Mouse (Mus musculus) ES-E14 (cell line): ENCODE results near the gene Apol6.

Source experiments
- MAFK ChIP-seq: IDR thresholded peaks from 2 replicates; pipeline ENCODE4 v1.6.1; 2014; ENCODE audit warnings: mild to moderate bottlenecking, low read depth, low read length, inconsistent platforms; ENCODE audit not compliant: insufficient read depth
- ZC3H11A ChIP-seq: IDR thresholded peaks from 2 replicates; pipeline ENCODE4 v1.6.1; 2012; ENCODE audit warnings: low read depth, mild to moderate bottlenecking, inconsistent platforms, low read length, borderline replicate concordance
- ZNF384 ChIP-seq: IDR thresholded peaks from 2 replicates; pipeline ENCODE4 v1.6.1; 2012; ENCODE audit warnings: low read depth, low read length, inconsistent platforms

DNA sequence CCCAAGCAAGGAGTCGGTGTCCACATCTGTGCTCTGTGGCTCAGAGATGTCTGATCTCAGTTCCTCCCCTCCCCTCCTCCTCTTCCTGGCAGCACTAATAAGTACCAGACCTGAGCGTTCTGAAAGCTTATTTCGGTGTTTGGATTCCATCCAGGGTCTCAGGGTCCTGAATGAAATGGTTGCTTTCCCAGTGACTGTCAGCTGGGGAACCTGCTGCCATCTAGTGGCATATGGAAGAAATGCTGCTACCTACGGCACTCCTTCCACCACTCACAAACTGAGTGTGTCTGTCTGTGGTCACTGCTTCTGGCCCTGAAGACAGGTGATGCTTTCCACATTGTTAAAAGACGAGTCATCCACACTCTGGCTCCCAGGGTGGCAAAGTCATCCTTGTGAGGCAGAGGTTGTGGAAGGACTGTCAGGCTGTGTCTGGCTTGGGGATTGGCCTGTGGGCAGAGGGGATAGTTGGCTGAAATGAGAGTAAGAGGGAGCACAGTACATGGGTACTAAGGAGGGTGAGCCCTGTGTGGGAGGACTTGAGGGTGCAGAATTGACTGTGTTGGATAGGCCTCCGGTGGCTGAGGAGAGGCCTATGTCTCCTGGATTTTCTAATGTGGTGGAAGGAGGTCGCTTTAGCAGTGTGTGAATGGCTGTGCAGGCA lies 15.1 kb upstream of the Apol6 start:
- TF ChIP-seq ZC3H11A (0 out of 2 replicates have a peak, but pooled peaks have one; percentile 21), ZNF384 (no peak), MAFK (no peak)
